Mouse (Mus musculus) small intestine, adult 2 months (tissue): ENCODE data around the gene Theg.

Experiments used
- CTCF ChIP-seq: fragments of 200-500 bp; IDR thresholded peaks from 2 replicates; pipeline ENCODE4 v1.5.1; 2012; ENCODE audit warnings: low read depth, mild to moderate bottlenecking, control low read depth, inconsistent platforms, low read length, moderate library complexity, mixed read lengths; ENCODE audit not compliant: insufficient replicate concordance, insufficient read length; ENCODE audit errors: extremely low read depth
- POLR2A ChIP-seq: fragments of 200-500 bp; IDR thresholded peaks from 2 replicates; pipeline ENCODE4 v1.6.1; 2012; ENCODE audit warnings: low read depth, mild to moderate bottlenecking, control low read depth, inconsistent platforms, low read length, moderate library complexity

- TF ChIP-seq POLR2A (no peak), CTCF (no peak)
These were observed 20.8 kb upstream of the Theg start for GRCm38 (mm10) chr10:79607892-79608291.
